Mouse (Mus musculus): ENCODE data around the gene St7. TPM values are rescaled to one million over a fixed set of nuclear protein-coding genes. Genes with fewer than 3 reads are reported as not detected.

St7 gene
- total RNA-seq, 2 experiments from 2014 or later: 16.6 to 16.7 TPM

GRCm38 (mm10) chr6:17750957-17751356 is 58.2 kb downstream of the St7 start:
- no peak for DNase-seq (ENCODE audit: low spot score)
- intact Hi-C loops (cut with DNase I): no loop called here

- intact Hi-C loops (cut with DNase I): no loop called here
- DNase-seq (ENCODE audit: low spot score): no peak
Observed at GRCm38 (mm10) chr6:17755902-17756301, 63.2 kb downstream of the St7 start.

- intact Hi-C loops (cut with DNase I): no loop called here
Observed at GRCm38 (mm10) chr6:17758568-17758967, 65.8 kb downstream of the St7 start.

GRCm38 (mm10) chr6:17763963-17764659 is 71.4 kb downstream of the St7 start:
- no peak for DNase-seq (ENCODE audit: low spot score)
- intact Hi-C loops (cut with DNase I): no loop called here

More at GRCm38 (mm10) chr6:17758568-17758967, 65.8 kb downstream of the St7 start:
- no peak for DNase-seq (ENCODE audit: low spot score)

GRCm38 (mm10) chr6:17764660-17764998 is 71.9 kb downstream of the St7 start:
- intact Hi-C loops (cut with DNase I): no loop called here
- DNase-seq (ENCODE audit: low spot score): no peak

- intact Hi-C loops (cut with DNase I): no loop called here
- no peak for DNase-seq (ENCODE audit: low spot score)
Observed at GRCm38 (mm10) chr6:17769972-17770644, 77.4 kb downstream of the St7 start.

GRCm38 (mm10) chr6:17770645-17771345 is 78.1 kb downstream of the St7 start:
- intact Hi-C loops (cut with DNase I): no loop called here
- DNase-seq (ENCODE audit: low spot score): no peak

- no peak for DNase-seq (ENCODE audit: low spot score)
- intact Hi-C loops (cut with DNase I): no loop called here
Observed at GRCm38 (mm10) chr6:17771456-17771855, 78.7 kb downstream of the St7 start.

- intact Hi-C loops (cut with DNase I): no loop called here
- DNase-seq (ENCODE audit: low spot score): no peak
Observed at GRCm38 (mm10) chr6:17772514-17772913, 79.8 kb downstream of the St7 start.

- intact Hi-C loops (cut with DNase I): no loop called here
Observed at GRCm38 (mm10) chr6:17776041-17776440, 83.3 kb downstream of the St7 start.

GRCm38 (mm10) chr6:17777018-17777799 is 84.5 kb downstream of the St7 start:
- no peak for DNase-seq (ENCODE audit: low spot score)
- intact Hi-C loops (cut with DNase I): no loop called here

More at GRCm38 (mm10) chr6:17776041-17776440, 83.3 kb downstream of the St7 start:
- no peak for DNase-seq (ENCODE audit: low spot score)

- intact Hi-C loops (cut with DNase I): no loop called here
- no peak for DNase-seq (ENCODE audit: low spot score)
Observed at GRCm38 (mm10) chr6:17778648-17779202, 86.0 kb downstream of the St7 start.

GRCm38 (mm10) chr6:17783511-17783910 is 90.8 kb downstream of the St7 start:
- DNase-seq (ENCODE audit: low spot score): no peak
- intact Hi-C loops (cut with DNase I): no loop called here

GRCm38 (mm10) chr6:17784523-17784922 is 91.8 kb downstream of the St7 start:
- intact Hi-C loops (cut with DNase I): no loop called here
- DNase-seq (ENCODE audit: low spot score): no peak

GRCm38 (mm10) chr6:17785248-17785647 is 92.5 kb downstream of the St7 start:
- intact Hi-C loops (cut with DNase I): no loop called here
- no peak for DNase-seq (ENCODE audit: low spot score)

GRCm38 (mm10) chr6:17787810-17788209 is 95.1 kb downstream of the St7 start:
- intact Hi-C loops (cut with DNase I): no loop called here
- DNase-seq (ENCODE audit: low spot score): no peak

GRCm38 (mm10) chr6:17790251-17790650 is 97.5 kb downstream of the St7 start:
- DNase-seq (ENCODE audit: low spot score): no peak
- intact Hi-C loops (cut with DNase I): no loop called here

GRCm38 (mm10) chr6:17793471-17793870 is 100.7 kb downstream of the St7 start:
- intact Hi-C loops (cut with DNase I): no loop called here
- DNase-seq (ENCODE audit: low spot score): no peak

- no peak for DNase-seq (ENCODE audit: low spot score)
- intact Hi-C loops (cut with DNase I): no loop called here
Observed at GRCm38 (mm10) chr6:17797271-17797713, 104.6 kb downstream of the St7 start.

GRCm38 (mm10) chr6:17800694-17801093 is 108.0 kb downstream of the St7 start:
- DNase-seq (ENCODE audit: low spot score): no peak
- intact Hi-C loops (cut with DNase I): no loop called here
